Mouse (Mus musculus): ENCODE results near the gene Nudt7.

Nudt7 gene

DNA sequence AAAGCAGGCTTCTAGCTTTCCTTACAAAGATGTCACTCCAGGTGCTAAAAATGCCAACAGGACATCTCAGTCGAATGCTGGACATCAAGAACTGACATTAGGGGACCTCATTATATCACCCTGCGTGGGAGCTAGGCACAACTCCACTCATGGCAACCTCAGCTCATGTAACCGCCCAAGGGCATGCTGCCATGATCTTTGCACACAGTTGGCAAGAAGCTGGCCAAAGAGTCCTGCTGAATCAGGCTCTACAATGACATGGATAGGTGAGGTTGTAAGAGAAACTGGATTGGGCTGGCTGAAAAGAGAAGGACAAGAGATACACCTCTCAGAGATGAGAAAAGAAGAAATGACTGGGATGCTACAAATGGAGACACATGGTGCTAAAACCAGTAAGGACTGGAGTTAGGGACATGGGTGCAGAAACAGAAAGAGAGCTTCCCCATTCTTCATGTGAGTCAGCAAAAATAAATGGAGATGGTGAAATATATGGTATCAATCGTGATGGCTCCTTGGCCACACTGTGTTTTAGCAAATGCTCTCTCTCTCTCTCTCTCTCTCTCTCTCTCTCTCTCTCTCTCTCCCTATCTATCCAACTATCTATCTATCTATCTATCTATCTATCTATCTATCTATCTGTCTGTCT is 10.4 kb downstream of the Nudt7 start:
- no peak for DNase-seq (ENCODE audit: low spot score)

DNA sequence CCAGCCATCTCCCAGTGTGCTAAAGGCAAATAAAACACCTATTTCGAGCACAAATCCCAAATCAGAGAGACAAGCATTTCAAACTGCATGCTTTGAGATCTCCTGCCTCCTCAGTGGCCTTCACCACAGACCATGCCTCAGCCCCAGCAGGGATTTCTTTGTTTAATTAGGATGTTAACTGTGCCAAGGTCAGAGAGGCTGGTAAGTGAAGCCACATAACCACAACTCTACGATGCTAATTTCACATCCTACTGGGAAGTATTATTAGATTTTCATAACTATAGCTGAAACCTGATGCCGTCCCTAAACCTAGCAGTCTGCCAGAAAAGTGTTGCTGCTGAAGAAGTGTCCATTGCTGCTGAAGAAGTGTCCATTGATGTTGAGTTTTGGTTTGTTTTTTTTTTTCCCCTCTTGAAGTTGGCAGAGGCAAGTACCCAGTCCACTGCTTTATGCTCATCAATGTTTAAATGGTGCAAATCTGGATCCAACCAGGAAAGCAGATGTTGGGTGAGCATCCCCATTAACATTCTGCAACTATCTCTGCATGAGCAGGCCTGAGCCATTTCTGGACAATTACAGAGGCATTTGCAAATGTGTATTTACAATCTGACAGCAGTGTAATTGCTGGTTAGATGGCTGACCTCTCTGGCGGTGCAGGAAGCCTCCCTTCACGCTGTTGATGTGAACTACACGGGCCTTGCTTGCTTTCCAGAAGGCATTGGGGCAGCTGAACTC is 20.1 kb downstream of the Nudt7 start:
- DNase-seq (ENCODE audit: low spot score): no peak

DNA sequence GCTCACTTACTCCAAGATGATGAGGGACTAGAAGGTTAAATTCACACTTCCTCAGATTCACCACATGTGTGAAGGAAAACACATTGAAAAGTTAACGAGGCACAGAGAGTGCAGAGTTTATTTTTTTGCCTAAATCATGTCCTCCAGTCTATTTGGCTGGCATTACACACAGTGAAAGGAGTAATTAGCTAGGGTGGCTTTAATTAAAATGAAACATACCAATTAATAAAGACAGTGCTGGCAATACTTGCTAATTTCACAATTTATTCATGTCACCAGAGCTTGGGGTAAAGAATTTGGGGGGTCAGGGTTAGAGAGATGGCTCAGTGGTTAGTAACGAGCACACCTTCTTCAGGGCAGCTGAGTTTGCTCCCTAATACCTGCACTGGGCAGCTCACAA is 25.2 kb downstream of the Nudt7 start:
- DNase-seq (ENCODE audit: low spot score): no peak

DNA sequence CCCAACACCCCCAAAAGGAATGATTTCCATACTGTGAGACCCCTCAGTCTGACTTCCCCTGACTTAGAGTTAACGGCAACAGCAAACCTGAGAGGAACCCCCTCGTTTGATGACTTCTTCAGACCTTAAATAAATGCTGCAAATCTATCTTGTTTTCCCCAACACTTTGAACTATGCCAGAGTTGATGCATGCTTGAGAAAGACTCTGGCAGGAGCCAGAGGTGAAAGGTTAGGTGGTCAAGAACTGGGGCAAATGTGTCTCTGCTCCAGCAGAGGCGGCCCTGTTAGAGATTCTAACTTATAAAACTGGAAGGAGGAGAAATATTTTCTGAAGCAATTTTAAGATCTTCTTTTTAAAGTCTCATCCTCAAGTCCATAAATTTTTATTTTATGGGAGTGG is 26.3 kb downstream of the Nudt7 start:
- no peak for DNase-seq (ENCODE audit: low spot score)

DNA sequence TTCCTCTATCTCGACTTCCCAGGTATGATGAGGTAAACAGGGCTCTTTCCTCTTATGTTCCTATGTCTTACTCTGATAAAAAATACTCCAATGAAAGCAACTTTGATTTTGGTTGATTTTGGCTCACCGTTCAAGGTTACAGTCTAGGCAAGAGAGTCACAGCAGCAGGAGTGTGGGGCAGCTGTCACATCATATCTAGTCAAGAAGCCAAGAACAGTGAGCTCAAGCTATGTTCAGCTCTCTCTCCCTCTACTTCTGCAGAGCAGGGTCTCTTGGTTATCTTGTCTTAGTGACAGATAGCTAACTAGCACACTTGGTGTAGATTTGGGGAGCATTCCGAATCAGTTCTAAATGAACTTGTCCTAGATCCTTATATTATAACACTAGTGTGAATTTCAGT is 30.5 kb downstream of the Nudt7 start:
- DNase-seq (ENCODE audit: low spot score): no peak

DNA sequence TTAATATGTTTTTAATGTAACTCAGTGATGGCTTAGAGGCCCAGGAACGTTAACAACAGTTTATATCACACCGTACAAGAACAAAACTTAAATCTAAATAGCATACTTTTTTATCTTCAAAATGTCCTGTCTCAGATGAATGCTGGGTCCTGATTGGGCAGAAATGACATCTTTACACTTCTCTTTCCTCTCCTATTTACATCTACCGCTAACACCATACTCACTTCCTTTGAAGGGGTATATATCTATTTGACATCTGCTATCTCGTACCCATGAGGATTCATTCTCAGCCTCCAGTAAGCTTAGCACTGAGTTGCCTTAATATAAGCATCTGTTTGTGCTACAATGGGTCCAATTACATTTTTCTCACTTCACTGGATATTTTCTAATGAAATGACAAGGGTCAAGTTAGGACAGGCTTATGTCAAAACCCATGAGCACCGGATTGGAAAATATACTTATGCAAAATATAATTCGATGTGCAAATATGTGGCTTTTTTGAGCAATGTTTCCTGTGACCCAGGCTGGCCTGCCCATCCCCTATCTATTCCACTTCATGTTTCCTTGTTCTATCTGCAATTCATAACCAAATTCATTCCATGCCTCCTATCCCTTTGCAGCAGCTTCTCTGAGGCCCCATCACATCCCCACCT is 31.2 kb downstream of the Nudt7 start:
- DNase-seq (ENCODE audit: low spot score): no peak

DNA sequence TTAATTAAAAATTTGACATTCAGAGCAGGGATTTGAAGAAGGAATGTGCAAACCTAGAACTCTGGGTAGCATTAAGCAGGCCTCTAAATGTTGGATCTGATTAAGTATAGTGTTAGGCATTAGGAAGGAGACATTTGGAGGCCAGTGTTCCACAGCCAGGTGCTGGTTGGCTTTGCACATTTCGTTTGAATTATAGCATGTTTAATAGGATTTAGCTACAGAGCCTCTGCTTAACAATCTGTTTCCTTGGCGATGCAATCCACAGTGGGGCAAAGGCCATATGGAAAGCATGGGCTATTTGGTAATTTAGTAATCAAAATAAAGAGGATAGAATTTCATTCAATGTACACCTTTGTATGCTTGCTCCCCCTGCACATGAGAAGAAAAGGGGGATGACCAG is 32.4 kb downstream of the Nudt7 start:
- DNase-seq (ENCODE audit: low spot score): no peak

DNA sequence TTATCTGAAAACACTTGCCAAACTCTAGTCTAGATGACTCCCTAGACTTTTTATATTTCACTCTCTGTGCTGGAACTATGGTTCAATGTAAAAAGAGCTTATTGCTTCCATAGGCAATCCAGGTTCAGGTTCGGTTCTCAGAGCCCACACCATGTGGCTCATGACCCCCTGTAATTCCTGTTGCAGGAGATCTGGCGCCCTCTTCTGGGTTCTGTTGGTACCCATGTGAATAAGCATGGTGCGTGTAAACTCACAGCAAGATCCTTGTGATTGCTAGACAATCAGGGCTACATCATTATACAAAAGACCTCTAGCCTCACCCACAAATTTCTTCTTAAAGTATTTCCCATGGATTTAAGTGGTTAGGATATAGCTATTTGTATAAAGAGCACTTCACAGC is 43.4 kb downstream of the Nudt7 start:
- DNase-seq (ENCODE audit: low spot score): no peak

DNA sequence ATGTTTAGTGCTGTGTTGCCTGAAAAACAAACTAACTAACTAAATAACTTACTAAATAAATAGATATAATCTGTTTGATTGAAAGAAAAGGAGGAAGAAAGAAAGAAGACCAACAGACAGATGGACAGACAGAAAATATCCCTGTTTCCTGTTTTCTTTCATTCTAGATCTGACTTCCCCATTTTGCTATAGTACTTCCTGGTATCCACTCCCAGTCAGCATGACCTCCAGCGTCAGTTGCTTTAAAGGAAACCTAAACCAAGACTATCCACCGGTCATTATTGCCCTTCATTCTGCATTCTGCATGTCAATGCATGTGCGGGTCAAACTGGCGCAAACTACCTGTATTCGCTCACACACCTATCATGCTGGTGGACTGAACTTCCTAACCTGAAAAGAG is 60.0 kb downstream of the Nudt7 start:
- no peak for DNase-seq (ENCODE audit: low spot score)

DNA sequence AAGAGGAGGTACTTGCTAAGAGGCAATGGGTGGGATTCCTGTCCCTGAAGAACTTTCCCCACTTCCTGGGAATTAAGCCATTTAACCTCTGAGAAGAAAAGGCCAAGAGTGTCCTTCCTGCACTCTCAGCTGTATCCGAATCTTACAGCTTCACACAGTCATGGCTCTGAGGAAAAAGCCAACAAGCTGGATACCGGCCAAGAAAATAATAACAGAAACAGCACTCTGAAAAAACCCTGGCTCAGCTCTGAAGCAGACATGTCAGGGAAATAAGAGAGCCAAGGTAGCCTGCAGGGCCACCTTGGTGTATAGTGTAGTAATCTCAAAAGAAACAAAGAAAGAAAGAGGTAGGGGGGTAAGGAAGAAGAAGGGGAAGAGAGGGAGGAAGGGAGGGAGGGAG is 65.6 kb downstream of the Nudt7 start:
- DNase-seq (ENCODE audit: low spot score): no peak

Data from urinary bladder, postnatal 10 days (tissue).